Mouse (Mus musculus) ovary, postnatal 36 days (tissue): ENCODE measurements at regions not wholly inside any gene's neighbourhood (a gene's known extent, or its start where the extent isn't known, plus 50 kb on each side); places are given as distances from the start of the nearest gene placed in this dataset.

ENCODE experiments used
- DNase-seq: peaks from one replicate; pipeline ENCODE4 v3.0.0; 2022; ENCODE audit warnings: low spot score, mixed read lengths

DNA sequence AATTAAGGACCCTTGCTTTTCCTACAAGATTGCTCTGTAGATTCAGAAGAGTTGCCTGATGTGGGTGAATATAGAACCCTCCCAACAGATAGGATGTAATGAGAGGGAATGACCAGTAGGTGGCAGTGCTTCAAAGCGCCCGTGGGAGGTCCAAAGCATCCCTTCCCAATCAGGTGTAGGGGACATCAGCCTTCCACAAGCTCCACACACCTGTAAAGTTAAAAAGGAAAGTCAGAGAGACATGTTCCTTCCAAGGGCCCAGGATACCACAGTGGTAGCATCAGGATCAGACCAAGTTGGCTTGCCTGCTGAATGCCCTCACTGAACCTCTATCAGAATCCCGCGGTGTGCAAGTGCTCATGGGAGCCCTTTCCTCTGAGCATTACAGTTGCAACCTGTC, 75.7 kb upstream of the Zfp618 start:
- peak; percentile 14 for DNase-seq

DNA sequence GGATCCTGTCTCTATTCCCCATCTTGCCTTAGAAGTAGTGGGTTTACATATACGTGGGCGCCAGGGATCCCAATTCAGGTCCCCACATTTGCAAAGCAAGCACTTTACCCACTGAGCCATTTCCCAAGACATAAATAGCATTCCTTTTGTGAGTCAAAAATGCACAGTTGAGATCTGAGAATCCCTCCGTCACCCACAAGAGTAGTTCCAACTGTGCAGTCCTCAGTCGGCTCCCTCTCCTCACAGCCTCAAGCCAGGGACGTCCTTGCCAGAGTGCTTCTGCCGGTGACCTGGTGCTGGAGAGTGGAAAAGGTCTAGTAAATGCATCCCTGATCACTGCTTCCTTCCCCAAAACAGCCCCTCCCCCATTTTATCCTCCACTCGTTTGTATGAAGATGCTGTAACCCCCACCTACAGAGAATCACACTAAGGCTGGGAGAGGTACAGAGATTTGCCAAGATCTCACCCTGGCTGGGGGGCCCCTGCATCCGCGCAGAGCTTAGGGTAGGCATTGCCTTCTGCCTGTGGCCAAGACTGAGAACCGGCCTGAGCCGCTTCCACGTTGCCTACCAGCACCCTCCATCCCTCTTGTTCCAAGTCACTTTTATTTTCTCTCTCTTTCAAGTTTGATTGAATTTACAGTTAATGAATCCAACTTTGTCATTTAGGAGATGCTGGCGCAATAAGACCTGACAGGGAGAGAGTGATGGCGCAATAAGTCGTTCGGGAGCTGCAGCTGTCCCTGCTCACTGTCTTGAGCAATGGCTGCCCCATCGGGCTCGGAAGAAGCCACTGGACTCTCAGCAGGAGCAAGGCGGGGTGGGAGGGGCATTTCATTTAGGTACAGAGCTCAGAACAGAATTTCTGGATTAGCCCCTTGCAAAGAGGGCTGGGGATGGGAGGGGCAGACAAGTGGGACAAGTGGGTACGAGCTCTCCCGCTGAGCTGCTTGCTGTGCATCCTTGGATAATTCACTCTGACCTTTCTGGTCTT, 74.5 kb upstream of the Zfp618 start:
- no peak for DNase-seq

DNA sequence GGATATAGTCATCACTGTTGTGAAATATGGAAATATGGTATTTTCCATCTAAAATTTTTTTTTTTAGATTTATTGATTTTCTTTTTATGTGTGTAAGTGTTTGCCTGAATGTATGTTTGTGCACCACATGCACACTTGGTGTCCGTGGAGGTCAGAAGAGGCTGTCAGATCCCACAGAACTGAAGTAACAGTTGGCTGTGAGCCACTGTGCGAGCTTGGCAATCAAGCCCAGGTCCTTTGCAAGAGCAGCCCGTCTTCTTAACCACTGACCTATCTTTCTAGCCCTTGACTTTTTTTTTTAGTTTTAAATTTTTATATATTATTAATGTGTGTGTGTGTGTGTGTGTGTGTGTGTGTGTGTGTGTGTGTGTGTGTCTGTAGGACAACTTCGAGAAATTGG, 52.5 kb upstream of the Zfp618 start:
- DNase-seq: peak; percentile 6
